Mouse (Mus musculus) limb, embryonic 14.5 days (tissue): ENCODE data around the gene Rarb. TPM values are rescaled to one million over a fixed set of nuclear protein-coding genes. Genes with fewer than 3 reads are reported as not detected.

Source experiments
- ATAC-seq: fragments of 200-750 bp; cut with Nextera tagmentation; 2 replicates; pipeline ENCODE4 v1.8.0; 2017; ENCODE audit warnings: low read depth, moderate number of reproducible peaks, moderate TSS enrichment; ENCODE audit not compliant: low FRiP score
- DNase-seq: peaks from one replicate; pipeline ENCODE4 v3.0.0-alpha.2; 2015; ENCODE audit warnings: low spot score
- H3K27ac ChIP-seq: fragments of 300-500 bp; sonication (generic); replicated peaks from 2 replicates; pipeline ENCODE4 v1.5.1; 2014; ENCODE audit warnings: low read depth, mild to moderate bottlenecking, low read length, moderate library complexity, mixed read lengths
- H3K27me3 ChIP-seq: fragments of 300-500 bp; sonication (generic); 2 replicates; pipeline ENCODE4 v1.6.1; 2014; ENCODE audit warnings: low read length, mixed read lengths; ENCODE audit not compliant: control insufficient read depth, insufficient read depth
- H3K36me3 ChIP-seq: fragments of 300-500 bp; sonication (generic); 2 replicates; pipeline ENCODE4 v1.6.1; 2014; ENCODE audit warnings: mild to moderate bottlenecking, low read length, moderate library complexity, mixed read lengths; ENCODE audit not compliant: control insufficient read depth, insufficient read depth
- H3K4me1 ChIP-seq: fragments of 300-500 bp; sonication (generic); 2 replicates; pipeline ENCODE4 v1.6.1; 2014; ENCODE audit warnings: antibody characterized with exemption, low read length, mixed read lengths; ENCODE audit not compliant: control insufficient read depth, insufficient read depth
- H3K4me2 ChIP-seq: fragments of 300-500 bp; sonication (generic); replicated peaks from 2 replicates; pipeline ENCODE4 v1.6.1; 2014; ENCODE audit warnings: low read depth, mild to moderate bottlenecking, low read length, moderate library complexity; ENCODE audit not compliant: severe bottlenecking
- H3K4me3 ChIP-seq: fragments of 300-500 bp; sonication (generic); replicated peaks from 2 replicates; pipeline ENCODE4 v1.5.1; 2014; ENCODE audit warnings: low read length
- H3K9ac ChIP-seq: fragments of 300-500 bp; sonication (generic); 2 replicates; pipeline ENCODE4 v1.6.1; 2014; ENCODE audit warnings: mild to moderate bottlenecking, low read depth, low read length, moderate library complexity; ENCODE audit not compliant: severe bottlenecking
- H3K9me3 ChIP-seq: fragments of 300-500 bp; sonication (generic); 2 replicates; pipeline ENCODE4 v1.6.1; 2016; ENCODE audit warnings: low read length; ENCODE audit not compliant: control insufficient read depth
- POLR2A ChIP-seq: fragments of 200-500 bp; IDR thresholded peaks from 2 replicates; pipeline ENCODE4 v1.8.0; 2012; ENCODE audit warnings: inconsistent platforms, mild to moderate bottlenecking, moderate library complexity, borderline replicate concordance; ENCODE audit not compliant: insufficient read depth, insufficient read length; ENCODE audit errors: extremely low read depth
- WGBS: fragments of 180-500 bp; shearing (Covaris S2); extraction: QIAGEN DNeasy Blood & Tissue Kit; methylation state at CpG from one replicate; pipeline ENCODE4 v1.1.7; 2014; 5-methylcytosine and 5-hydroxymethylcytosine counted together
- polyA plus RNA-seq, 2 experiments: library from polyadenylated mRNA; depleted of rRNA in 1 of 2; stranded (reverse) in 1 of 2; unstranded in 1 of 2; fragments of >200 nt; fragmentation: Nextera tagmentation in 1 of 2; extraction: Ambion mirVana in 1 of 2; gene quantifications; 2 replicates each; pipeline versions ENCODE4 v1.2.1 to v1.2.3; 2012 to 2014

Rarb gene
- polyA plus RNA-seq, 2 experiments: 14.6 to 17.4 TPM

DNA sequence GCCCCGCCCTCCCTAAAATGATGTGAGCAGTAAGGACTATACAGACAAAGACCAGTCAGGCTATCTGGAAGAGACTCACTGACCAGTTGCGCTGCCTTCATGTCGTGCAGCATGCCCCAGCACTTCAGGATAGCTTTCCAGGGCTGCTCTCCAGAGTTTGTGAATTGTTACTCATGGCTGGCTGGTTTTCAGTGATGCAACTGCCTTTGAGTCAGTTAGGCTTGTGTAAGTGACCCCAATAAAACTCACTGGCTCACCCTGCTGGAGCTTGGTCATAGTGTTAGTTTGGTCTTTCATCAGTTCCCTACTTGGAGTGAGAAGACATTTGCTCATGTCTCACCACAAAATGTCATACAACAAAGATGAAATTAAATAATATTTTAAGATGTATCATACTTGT, 292.8 kb downstream of the Rarb start:
- Histone ChIP-seq H3K4me2 (no peak overlapping the region), H3K9me3 (no peaks in the 10 kb centered on the region), H3K9ac (no peak overlapping the region), H3K27me3 (no peaks in the 10 kb centered on the region), H3K27ac (no peak overlapping the region), H3K36me3 (no peaks in the 10 kb centered on the region), H3K4me1 (no peaks in the 10 kb centered on the region), H3K4me3 (no peak overlapping the region)
- DNase-seq: no peak
- WGBS: 83% methylated on average over 3 of the region's 3 CpGs
- no peak for TF ChIP-seq POLR2A
- no peak for ATAC-seq

- no peak overlapping the region for H3K4me3 ChIP-seq
- 66% methylated on average over 5 of the region's 5 CpGs for WGBS
- no peak for TF ChIP-seq POLR2A
- no peaks in the 10 kb centered on the region for H3K4me1 ChIP-seq
- H3K9me3 ChIP-seq: no peaks in the 10 kb centered on the region
- DNase-seq (no peak), ATAC-seq (no peak)
- no peak overlapping the region for H3K4me2 ChIP-seq
- no peak overlapping the region for H3K9ac ChIP-seq
- H3K27ac ChIP-seq: no peak overlapping the region
- H3K36me3 ChIP-seq: no peaks in the 10 kb centered on the region
- no peaks in the 10 kb centered on the region for H3K27me3 ChIP-seq
Observed at GRCm38 (mm10) chr14:16525137-16525924, 293.6 kb downstream of the Rarb start.

GRCm38 (mm10) chr14:16522852-16523251, 296.1 kb downstream of the Rarb start:
- Histone ChIP-seq H3K27ac (no peak overlapping the region), H3K9ac (no peak overlapping the region), H3K4me2 (no peak overlapping the region), H3K4me3 (no peak overlapping the region), H3K4me1 (peaks cover 19% of the 10 kb centered on the region), H3K27me3 (no peaks in the 10 kb centered on the region), H3K36me3 (no peaks in the 10 kb centered on the region), H3K9me3 (no peaks in the 10 kb centered on the region)
- DNase-seq (no peak), ATAC-seq (no peak)
- 35% methylated on average over 3 of the region's 3 CpGs for WGBS
- TF ChIP-seq POLR2A: no peak

GRCm38 (mm10) chr14:16519588-16520167, 299.3 kb downstream of the Rarb start:
- H3K9ac ChIP-seq: no peak overlapping the region
- H3K4me2 ChIP-seq: no peak overlapping the region
- 57% methylated on average over 8 of the region's 8 CpGs for WGBS
- H3K4me1 ChIP-seq: peaks cover 21% of the 10 kb centered on the region
- no peak for TF ChIP-seq POLR2A
- no peaks in the 10 kb centered on the region for H3K9me3 ChIP-seq
- H3K36me3 ChIP-seq: no peaks in the 10 kb centered on the region
- no peak overlapping the region for H3K4me3 ChIP-seq
- no peak for ATAC-seq
- H3K27ac ChIP-seq: no peak overlapping the region
- DNase-seq: no peak
- H3K27me3 ChIP-seq: no peaks in the 10 kb centered on the region

DNA sequence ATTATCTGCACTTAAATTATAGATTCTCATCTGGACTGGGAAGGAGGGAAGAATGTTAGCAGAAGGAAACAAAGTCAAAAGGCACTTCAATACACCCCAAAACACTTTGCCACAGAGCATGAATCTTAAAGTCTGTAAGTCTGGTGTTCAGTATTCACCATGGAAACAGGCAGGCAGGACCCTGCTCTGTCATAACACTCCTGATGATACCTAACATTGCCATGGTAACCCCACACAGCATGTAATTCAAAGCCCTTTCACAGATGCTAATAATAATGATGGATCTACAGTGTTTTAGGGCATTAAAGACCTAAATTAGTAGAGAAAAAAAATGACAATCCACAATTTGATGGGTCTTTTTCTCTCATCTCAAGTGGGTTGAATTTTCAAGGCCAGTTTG, 301.0 kb downstream of the Rarb start:
- Histone ChIP-seq H3K9ac (no peak overlapping the region), H3K27ac (no peak overlapping the region), H3K4me3 (no peak overlapping the region), H3K36me3 (no peaks in the 10 kb centered on the region), H3K4me1 (peaks cover 21% of the 10 kb centered on the region), H3K4me2 (no peak overlapping the region), H3K9me3 (no peaks in the 10 kb centered on the region), H3K27me3 (no peaks in the 10 kb centered on the region)
- ATAC-seq (no peak), DNase-seq (no peak)
- TF ChIP-seq POLR2A: no peak

DNA sequence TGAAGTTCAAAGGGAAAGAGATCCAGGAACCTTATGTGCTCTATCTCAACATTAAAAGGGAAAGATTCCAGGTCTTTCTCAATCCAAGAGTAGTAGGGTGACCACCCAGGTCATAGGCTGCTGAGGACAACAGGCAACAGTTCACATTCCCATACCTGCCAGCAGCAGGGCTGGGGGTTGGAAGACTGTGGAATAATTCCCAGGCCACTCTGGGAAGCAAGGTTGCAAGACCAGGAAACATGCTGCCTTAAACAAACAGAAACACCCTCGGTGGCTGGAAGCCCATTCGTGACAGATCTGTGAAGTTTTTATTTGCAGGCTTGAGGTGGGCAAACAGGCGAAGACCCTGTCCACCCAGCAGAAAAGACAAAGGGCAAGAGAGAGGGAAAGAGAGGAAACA, 303.2 kb downstream of the Rarb start:
- no peaks in the 10 kb centered on the region for H3K9me3 ChIP-seq
- no peaks in the 10 kb centered on the region for H3K36me3 ChIP-seq
- H3K4me3 ChIP-seq: no peak overlapping the region
- no peak for ATAC-seq
- no peak for DNase-seq
- TF ChIP-seq POLR2A: no peak
- no peak overlapping the region for H3K4me2 ChIP-seq
- peaks cover 23% of the 10 kb centered on the region for H3K4me1 ChIP-seq
- H3K9ac ChIP-seq: no peak overlapping the region
- no peak overlapping the region for H3K27ac ChIP-seq
- WGBS: 53% methylated on average over 3 of the region's 3 CpGs
- no peaks in the 10 kb centered on the region for H3K27me3 ChIP-seq
